Comparison of ENCODE assay signal across 32 mouse cellular contexts in the genomic region with DNA sequence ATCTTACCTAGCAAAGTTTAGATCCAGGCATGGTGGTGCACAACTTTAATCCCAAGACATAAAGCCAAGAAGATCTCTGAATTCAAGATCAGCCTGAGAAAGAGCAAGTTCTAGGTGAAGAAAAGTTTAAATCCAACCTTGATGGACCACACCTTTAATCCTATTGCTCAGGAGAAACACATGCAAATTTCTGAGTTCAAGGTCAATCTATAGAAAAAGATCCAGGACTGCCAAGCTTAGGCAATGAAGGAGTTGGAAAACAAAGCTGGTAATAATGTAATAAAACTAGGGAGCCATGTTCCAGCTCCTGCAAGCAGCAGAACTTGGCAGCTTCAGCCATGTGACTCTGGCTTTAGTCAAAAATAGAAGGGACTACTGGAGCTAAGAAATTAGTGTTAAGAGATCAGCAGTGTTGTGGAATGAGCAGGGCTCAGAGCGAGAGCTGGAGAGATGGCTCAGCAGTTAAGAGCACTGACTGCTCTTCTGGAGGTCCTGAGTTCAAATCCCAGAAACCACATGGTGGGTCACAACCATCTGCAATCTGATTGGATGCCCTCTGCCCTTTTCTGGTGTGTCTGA. TPM values are rescaled to one million over a fixed set of nuclear protein-coding genes. Genes with fewer than 3 reads are reported as not detected.
DNase-seq lines count a peak whose midpoint lies in the region; ATAC-seq lines count a peak whose summit lies in the region.
"Had no signal": no experiment of that assay in that cellular context is flagged by ENCODE, and none has a peak within 500 bp of the region (broad histone marks: within the 10 kb centered on the region; RNA-seq: fewer than 3 reads in every experiment).

No protein-coding gene starts in this region.

- DNase-seq in gastrocnemius, adult 18-20 months (ENCODE audit: low spot score), result peak; percentile 53
- DNase-seq in gastrocnemius, postnatal 10 days, result no peak
- peak; percentile 46 for DNase-seq in heart, adult 8-10 months (ENCODE audit: low spot score)
- DNase-seq in heart, adult 11 months, result no peak
- peak; percentile 80 for DNase-seq in R1 (ENCODE audit: low read depth, low spot score)
- no peak for DNase-seq in adrenal gland, adult 18-20 months (ENCODE audit: low spot score in 2 of 2)
- no peak for DNase-seq in embryo, embryonic 10.5 days (ENCODE audit: low spot score)
- DNase-seq: adrenal gland, adult 8-10 months; cerebellum, adult 8-10 months; cerebellum, postnatal 25 days; kidney, adult 2 months; kidney, postnatal 36 days; lung, adult 18-20 months; lung, postnatal 4 days; right cerebral cortex, adult 18-20 months; thymus, adult 2 months; thymus, postnatal 4 days had no signal

- H3K4me2 ChIP-seq in heart, embryonic 16.5 days (ENCODE audit: low read depth, low read length), result no peak overlapping the region
- H3K4me2 ChIP-seq: embryonic facial prominence, embryonic 12.5 days; hindbrain, embryonic 12.5 days; intestine, embryonic 15.5 days; liver, embryonic 12.5 days; midbrain, embryonic 12.5 days; neural tube, embryonic 12.5 days had no signal

- ATAC-seq in heart, embryonic 16.5 days (replicated peaks; ENCODE audit: extremely low read depth, insufficient read depth, low FRiP score), result peak; percentile 25; the same call in 1 of the 2 replicates
- ATAC-seq: forebrain, embryonic 14.5 days; hindbrain, postnatal 0 days; intestine, embryonic 15.5 days; liver, embryonic 12.5 days; lung, postnatal 0 days; Patski had no signal

- 46% methylated on average over 1 of the region's 1 CpGs for WGBS in heart, embryonic 16.5 days

- H3K9ac ChIP-seq in heart, embryonic 16.5 days (ENCODE audit: low read length), result no peak overlapping the region
- H3K9ac ChIP-seq: embryonic facial prominence, embryonic 12.5 days; hindbrain, embryonic 12.5 days; intestine, embryonic 15.5 days; liver, embryonic 12.5 days; midbrain, embryonic 12.5 days; neural tube, embryonic 12.5 days had no signal

- H3K4me3 ChIP-seq in heart, embryonic 16.5 days (ENCODE audit: low read length), result no peak overlapping the region
- H3K4me3 ChIP-seq: embryonic facial prominence, embryonic 12.5 days; hindbrain, embryonic 12.5 days; intestine, embryonic 15.5 days; layer of hippocampus, adult 2 months; liver, embryonic 12.5 days; megakaryocyte, embryonic 14.5 days; midbrain, embryonic 12.5 days; myocyte; neural tube, embryonic 12.5 days had no signal

- H3K9me3 ChIP-seq in heart, embryonic 16.5 days (replicated peaks; ENCODE audit: control insufficient read depth, low read length), result no peaks in the 10 kb centered on the region
- H3K9me3 ChIP-seq: embryonic facial prominence, embryonic 12.5 days; hindbrain, embryonic 12.5 days; intestine, embryonic 15.5 days; liver, embryonic 12.5 days; megakaryocyte, embryonic 14.5 days; midbrain, embryonic 12.5 days; neural tube, embryonic 12.5 days had no signal

- H3K36me3 ChIP-seq in heart, embryonic 16.5 days (ENCODE audit: control insufficient read depth, insufficient read depth), result peaks cover 25% of the 10 kb centered on the region

- no peaks in the 10 kb centered on the region for H3K27me3 ChIP-seq in heart, embryonic 16.5 days (ENCODE audit: control insufficient read depth, insufficient read depth, low read length)
- H3K27me3 ChIP-seq: CH12.LX; embryonic facial prominence, embryonic 12.5 days; hindbrain, embryonic 12.5 days; intestine, embryonic 15.5 days; liver, embryonic 12.5 days; megakaryocyte, embryonic 14.5 days; midbrain, embryonic 12.5 days; neural tube, embryonic 12.5 days; Patski had no signal

- peaks cover 18% of the 10 kb centered on the region for H3K4me1 ChIP-seq in heart, embryonic 16.5 days (ENCODE audit: control insufficient read depth, insufficient read depth, low read length)
- H3K4me1 ChIP-seq: embryonic facial prominence, embryonic 12.5 days; hindbrain, embryonic 12.5 days; intestine, embryonic 15.5 days; liver, embryonic 12.5 days; midbrain, embryonic 12.5 days; neural tube, embryonic 12.5 days had no signal

- peak overlapping the region; percentile 50 for H3K27ac ChIP-seq in heart, embryonic 16.5 days (ENCODE audit: low read length)
- H3K27ac ChIP-seq: embryonic facial prominence, embryonic 12.5 days; hindbrain, embryonic 12.5 days; hindbrain, postnatal 0 days; intestine, embryonic 15.5 days; layer of hippocampus, adult 2 months; liver, embryonic 12.5 days; midbrain, embryonic 12.5 days; neural tube, embryonic 12.5 days had no signal

RNA-seq across cellular contexts. Expression of gene Smim7, which starts 9.7 kb away (rescaled TPM):
- total RNA-seq in gastrocnemius, adult 18-20 months (2021), result 10 to 100 TPM; 61.8 to 61.9 TPM
- total RNA-seq in gastrocnemius, postnatal 10 days (2021), result 100 to 1,000 TPM in 1 of 2 experiments, 10 to 100 TPM in 1; 89.9 to 102 TPM
- total RNA-seq in heart, adult 8-10 months (2022), result 100 to 1,000 TPM; 117 to 141 (median 135) TPM
- polyA plus RNA-seq in heart, embryonic 16.5 days (2015; fragmentation: Nextera tagmentation; extraction: Ambion mirVana), result 97.1 and 108 TPM in 2 replicates
- 100 to 1,000 TPM; 101 to 120 TPM for total RNA-seq in adrenal gland, adult 18-20 months (2021)

RNA-seq across cellular contexts. Expression of gene Tmem38a, which starts 10.7 kb away (rescaled TPM):
- 1,000 to 10,000 TPM; 1,126 to 1,216 TPM for total RNA-seq in gastrocnemius, adult 18-20 months (2021)
- total RNA-seq in gastrocnemius, postnatal 10 days (2021), result 100 to 1,000 TPM; 824 to 997 TPM
- 100 to 1,000 TPM; 501 to 520 (median 513) TPM for total RNA-seq in heart, adult 8-10 months (2022)
- 117 and 125 TPM in 2 replicates for polyA plus RNA-seq in heart, embryonic 16.5 days (2015; fragmentation: Nextera tagmentation; extraction: Ambion mirVana)
- total RNA-seq in adrenal gland, adult 18-20 months (2021), result 1 to 10 TPM; 7.6 to 7.8 TPM

RNA-seq across cellular contexts. Expression of gene Med26, which starts 13.1 kb away (rescaled TPM):
- 10 to 100 TPM in 1 of 2 experiments, 1 to 10 TPM in 1; 7.4 to 15.8 TPM for total RNA-seq in gastrocnemius, adult 18-20 months (2021)
- total RNA-seq in gastrocnemius, postnatal 10 days (2021), result 1 to 10 TPM; 7.0 to 9.3 TPM
- 1 to 10 TPM; 6.3 to 8.5 (median 7.6) TPM for total RNA-seq in heart, adult 8-10 months (2022)
- 11.5 and 12.7 TPM in 2 replicates for polyA plus RNA-seq in heart, embryonic 16.5 days (2015; fragmentation: Nextera tagmentation; extraction: Ambion mirVana)
- total RNA-seq in adrenal gland, adult 18-20 months (2021), result 10 to 100 TPM in 1 of 2 experiments, 1 to 10 TPM in 1; 9.2 to 10.3 TPM

Comparison
In these comparisons a context has a peak if more than half of its experiments do, and no peak if none do; other contexts are left out.
1. DNase-seq: peak in gastrocnemius, adult 18-20 months (single experiment), heart, adult 8-10 months (single experiment) and R1 (single experiment); none in gastrocnemius, postnatal 10 days (single experiment), heart, adult 11 months (single experiment), adrenal gland, adult 18-20 months (0 of 2) and embryo, embryonic 10.5 days (single experiment).
2. RNA of gene Tmem38a, which starts 10.7 kb away (total RNA-seq): 1,126 to 1,216 TPM in gastrocnemius, adult 18-20 months, 824 to 997 TPM in gastrocnemius, postnatal 10 days and 501 to 520 TPM in heart, adult 8-10 months; 7.6 to 7.8 TPM in adrenal gland, adult 18-20 months; every median in the first group is over 10 times any median in the second.